Mouse (Mus musculus) CD4-positive, CD25-positive, alpha-beta regulatory T cell, adult 2 months (primary cell): ENCODE measurements around the gene Gstt4.
"Not testable (repeated sequence)": the region's sequence is repeated elsewhere in the genome, so short reads cannot be mapped to it uniquely, and the experiment has no call there.

ENCODE experiments used
- DNase-seq: peaks from one replicate; pipeline ENCODE4 v3.0.0-alpha.2; 2012; ENCODE audit warnings: low read depth, low spot score

The Gstt4 gene

DNA sequence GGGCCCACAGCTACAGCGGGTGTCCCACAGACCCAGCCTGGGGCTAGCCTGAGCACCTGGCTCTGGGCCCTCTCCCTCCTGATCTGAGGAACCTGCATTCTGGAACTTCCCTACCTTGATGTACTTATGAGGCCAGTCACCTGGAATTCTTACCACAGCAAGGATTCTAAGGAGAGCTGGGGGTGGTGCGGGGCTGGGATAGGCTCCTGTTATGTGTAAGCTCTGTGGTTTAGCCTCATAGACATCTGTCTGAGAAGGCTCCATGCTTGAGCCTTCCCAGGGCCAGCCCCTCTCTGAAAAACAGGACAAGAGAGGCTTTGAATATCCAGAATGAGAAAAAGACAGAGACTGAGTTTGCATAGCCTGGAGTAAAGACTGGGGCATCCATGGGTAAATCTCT is at the start of gene Gstt4:
Gene Gstt4, minus strand, starts transcription at position 101 of the 400 bp plus-strand sequence.
- DNase-seq: no peak

DNA sequence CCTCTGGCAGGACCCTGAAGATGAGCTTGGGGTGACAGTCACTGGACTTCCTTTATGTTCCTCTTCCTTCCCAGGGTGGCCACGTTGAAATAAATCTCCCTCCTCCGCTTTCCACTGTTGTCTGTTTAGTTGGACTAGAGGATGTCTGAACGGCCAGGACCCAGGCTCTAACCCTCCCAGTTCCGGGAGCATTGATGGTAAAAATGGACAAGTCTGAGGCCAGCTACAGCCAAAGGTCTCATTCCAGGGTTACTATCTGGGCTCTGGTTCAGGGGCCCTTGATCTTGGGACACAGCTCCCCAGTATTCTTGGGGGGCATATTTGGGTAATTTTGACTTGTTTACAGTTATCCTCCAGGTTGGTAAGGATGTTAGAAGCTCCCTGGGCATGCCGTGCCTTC is 39.2 kb upstream of the Gstt4 start:
- DNase-seq: no peak

DNA sequence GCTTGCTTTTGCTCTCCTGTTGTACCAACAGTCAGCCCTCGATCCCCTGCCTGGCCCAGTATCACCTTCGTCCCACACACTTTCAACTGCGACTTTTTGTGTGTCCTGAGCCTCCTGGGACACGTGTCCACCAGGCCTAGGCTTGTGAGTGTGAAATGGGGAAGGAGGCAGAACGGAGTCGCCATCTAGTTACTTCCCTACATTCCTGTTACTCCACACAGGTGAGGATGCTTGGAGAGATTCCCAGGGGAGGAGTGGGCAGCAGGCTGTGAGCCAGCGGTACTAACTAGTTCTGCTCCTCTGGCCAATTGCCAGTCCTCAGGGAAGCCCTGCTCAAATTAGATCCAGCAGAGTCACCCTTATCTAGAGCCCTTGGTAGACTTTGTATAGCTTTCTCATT is 38.4 kb upstream of the Gstt4 start:
- DNase-seq: no peak

DNA sequence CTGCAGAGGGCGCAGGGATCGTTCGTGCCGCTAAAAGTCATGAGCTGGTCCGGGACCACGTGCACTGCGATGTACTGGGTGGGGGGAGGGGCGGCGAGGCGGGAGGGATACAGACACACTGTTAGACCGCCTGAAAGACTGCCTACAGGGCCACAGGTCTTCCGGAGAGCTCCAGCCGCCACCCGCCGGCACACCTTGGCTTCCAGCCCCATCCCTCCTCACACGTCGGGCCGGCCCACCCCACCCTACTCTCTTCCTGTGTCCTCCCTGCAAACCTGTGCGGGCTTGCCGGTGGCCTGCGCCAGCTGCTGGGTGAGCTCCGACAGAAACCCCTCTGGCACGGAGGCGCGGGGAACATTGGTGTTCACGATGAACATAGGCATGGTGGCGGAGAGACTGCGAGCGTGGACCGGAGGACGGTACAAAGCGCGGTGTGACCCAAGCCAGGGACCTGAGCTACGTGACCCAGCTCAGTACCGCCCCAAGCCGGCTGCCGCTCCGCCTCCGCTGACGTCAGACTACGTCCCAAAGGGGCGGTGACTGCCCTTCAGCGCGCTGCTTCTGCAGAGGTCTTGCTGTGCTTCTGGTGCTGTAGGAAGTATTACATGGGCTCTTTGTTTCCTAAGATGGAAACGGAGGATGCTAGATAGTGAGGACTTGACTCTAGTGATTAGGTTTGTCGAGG is 37.6 kb upstream of the Gstt4 start, which contains the start of gene Mif:
Gene Mif, minus strand, starts transcription at position 455 of the 685 bp plus-strand sequence.
- DNase-seq: peak; percentile 96

DNA sequence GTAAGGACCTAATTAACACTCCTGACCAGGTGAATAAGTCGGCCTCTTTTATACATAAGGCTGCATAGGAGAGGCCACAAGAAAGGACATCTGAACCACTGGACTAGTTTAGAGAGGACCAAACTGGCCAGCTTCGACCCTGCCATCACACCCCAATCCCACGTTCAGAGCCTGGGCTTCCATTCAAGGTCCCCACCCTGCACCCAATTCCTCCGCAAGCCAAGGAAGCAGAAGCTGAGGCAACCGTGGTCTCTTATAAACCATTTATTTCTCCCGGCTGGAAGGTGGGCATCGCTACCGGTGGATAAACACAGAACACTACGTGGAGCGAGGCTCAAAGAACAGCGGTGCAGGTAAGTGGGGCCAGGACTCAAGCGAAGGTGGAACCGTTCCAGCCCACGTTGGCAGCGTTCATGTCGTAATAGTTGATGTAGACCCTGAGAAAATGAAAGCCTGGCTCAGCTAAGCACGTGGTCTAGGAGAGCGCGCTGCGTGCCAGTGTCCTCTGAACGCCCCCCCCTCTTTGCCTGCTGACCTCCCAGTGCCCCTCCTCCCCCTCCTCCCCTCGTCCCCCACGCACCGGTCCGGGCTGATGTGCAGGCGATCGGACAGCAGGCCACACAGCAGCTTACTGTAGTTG is 36.9 kb upstream of the Gstt4 start:
- DNase-seq: peak; percentile 57

DNA sequence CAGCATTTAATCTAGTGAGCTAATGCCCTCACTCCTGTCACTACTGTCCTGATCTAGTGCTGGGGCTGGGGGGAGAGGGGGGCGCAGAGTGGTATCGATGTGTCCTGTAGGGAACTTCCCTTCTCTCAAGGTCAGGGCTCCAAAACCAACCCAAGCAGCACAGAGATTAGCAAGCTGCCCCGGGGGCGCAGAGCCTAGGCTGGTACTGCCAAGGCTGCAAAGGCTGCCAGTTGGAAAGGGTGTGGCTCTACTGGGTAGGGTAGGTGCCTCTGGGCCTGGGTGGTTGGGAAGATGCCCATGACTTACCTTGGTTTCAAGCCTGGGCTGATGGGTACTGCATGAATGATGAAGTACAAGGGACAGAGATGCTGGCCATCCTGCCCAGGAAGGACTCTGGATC is 35.3 kb upstream of the Gstt4 start:
- no peak for DNase-seq

DNA sequence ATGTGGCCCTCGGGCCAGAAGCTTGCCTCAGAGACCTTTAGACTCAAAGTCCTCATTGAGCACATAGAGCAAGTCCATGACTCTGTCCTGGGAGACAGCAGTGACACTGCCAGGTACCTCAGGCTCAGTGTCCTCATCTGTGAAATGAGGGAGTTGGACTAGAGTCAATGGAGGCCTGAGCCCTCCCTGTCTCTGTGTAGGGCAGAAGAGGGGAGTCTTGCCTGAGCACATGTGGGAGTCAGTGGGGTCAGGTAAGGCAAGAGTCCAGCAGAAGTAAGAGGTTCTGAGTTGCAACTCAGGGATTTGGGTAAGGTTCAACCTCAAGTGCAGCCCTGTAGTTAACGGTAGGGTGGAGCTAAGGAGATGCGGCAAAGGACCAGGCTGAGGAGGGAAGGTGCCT is 34.6 kb upstream of the Gstt4 start:
- no peak for DNase-seq

DNA sequence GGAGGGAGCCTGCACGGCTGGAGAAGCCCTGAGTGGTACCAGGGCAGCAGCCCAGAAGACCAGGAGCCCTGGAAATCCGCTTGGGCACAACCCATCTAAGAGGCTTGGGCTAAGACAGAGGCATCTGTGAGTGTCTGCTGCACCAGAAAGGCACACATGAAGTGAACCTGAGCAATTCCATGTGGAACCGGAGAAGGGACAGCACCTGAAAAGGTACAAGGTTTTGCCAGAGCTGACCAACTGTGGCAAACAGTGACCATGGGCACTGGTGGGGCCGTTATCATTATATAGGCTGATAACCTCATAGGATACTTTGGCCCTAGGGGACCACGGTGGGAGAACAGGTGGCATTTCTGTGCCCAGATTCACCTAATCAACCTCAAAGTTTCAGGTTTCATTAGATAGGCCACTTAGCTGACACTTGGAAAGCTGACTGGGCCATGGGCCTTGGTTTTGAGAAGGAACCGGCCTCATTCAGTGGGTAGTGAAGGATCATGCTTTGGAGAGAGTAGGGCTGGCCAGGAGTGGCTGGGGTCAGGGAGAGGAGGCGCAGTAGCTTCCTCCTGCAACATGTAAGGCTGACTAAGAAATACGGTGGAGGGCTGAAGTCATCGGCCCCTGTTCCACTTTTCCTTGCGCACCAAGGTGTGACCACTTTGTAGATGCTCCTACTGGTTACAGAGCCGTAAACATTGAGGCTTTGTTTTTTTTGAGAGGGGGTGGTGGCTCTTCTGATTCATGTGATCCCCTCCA is 34.0 kb upstream of the Gstt4 start:
- no peak for DNase-seq

DNA sequence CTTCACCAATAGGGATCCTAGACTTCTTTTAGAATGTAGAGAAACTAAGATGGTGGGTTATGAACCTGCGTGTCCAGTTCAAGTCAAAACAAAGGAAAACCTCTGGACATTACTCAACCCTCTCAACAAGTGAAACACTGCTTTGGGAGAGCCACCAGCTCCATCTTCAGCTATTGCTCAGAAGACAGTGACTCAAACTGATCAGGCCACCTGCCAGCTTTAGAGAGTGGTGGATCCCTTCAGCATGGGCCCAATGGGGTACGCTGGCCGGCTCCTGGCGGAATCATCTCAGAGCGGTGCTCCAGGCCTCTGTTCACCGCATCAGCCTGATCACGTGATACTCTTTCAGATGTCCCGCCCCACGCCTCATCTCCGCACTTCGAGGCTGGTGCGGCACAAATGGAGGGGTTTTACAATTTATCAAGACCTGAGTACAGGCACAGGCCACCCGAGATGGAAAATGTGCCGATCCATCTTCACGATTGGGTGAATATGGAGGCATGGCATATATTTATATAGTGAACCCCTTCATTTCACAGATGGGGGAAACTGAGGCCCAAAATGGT is 33.2 kb upstream of the Gstt4 start:
- no peak for DNase-seq

DNA sequence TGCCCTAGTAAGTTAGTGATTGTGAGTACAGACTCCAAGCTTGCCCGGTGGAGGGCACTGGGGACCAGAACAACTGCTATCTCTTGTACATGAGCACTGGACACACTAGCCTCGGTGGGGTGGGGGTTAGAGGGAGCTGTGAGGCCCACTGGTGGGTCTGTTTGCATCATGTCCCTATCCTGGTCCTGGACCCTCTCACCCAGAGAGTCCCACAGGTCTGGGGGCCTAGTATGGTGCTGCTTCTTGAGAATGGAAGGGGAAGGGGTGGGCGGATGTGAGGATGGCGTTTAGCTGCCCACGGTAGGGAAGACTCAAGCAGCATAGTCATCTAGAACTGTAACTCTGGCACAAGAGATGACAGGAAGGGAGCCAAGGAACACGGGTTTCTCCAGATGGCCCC is 32.4 kb upstream of the Gstt4 start:
- DNase-seq: no peak

DNA sequence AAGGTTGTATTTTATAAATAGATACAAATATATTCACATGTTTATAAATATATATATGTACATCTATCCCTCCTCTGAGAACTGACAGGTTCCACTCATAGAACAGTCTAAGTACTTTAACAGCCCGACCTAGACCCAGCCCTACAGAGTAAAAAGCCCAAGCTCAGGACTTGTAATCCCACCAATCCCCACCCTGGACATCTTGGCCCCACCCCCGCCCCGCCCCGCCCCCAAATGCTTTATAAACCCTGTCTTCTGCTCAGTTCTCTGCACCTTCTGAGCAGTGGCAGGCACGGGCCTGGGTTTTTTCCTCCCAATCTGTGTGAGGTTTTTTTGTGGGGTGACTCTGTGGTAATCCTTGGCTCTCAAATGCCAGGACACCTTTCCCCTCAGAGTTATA is 31.8 kb upstream of the Gstt4 start:
- DNase-seq: no peak

DNA sequence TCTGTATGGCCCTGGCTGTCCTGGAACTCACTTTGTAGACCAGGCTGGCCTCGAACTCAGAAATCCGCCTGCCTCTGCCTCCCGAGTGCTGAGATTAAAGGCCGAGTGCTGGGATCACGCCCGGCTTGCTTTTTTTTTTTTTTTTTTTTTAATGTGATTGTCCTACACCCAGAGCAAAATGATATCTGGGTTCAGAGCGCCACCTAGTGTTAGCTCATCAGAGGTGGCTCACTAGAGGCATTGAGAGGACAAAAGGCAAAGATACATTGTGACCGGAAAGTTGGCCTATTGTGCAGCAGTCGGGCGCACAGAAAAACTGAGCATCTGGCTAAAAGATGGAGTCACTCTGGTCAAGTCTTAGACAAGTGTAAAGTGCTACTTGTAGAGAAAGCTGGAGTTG is 31.1 kb upstream of the Gstt4 start:
- DNase-seq: peak; percentile 91

DNA sequence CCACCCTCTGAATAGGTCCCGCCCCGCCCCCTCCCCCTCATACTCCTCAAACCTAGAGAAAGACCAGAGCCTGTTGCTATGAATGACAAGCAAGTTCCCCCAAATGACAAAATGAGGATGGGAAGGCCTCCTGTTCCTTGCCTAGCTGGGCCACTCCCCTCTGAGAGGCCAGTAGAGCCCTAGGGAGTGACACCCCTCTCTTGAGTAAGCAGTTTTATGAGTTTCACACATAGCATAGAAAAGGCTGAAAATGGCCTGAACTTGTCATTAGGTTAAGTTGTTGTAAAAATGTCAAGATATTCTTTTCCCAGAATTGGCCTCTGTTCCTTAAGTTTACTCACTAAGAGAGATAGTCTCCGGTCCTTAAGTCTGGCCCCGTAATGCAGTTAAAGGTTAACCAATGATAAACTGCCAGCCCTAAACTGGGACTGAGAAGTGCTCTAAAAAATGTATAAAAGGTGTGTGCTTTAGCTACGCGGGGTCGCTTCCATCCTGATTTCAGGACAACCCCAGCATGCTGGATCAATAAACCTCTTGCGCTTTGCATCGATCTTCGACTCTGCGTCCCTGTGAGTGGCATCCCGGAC is 30.3 kb upstream of the Gstt4 start:
- DNase-seq: no peak

DNA sequence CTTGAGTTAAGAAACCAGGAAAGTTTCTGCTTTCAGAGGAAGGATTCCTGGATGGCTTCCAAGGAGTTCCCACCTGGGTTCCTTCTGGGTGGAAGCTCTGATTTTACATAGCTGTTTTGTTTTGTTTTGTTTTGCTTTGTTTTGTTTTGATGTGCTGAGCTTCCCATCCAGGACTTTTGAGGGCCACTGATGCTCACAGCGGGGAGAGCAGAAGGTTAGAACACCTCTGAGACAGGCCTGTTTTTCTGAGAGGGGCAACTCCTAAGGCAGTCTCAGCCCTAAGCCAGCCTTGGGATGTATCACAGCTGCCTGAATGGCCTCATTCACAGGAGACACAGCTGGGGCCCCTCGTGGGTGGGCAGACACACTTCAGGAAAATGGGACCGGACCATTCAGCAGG is 29.3 kb upstream of the Gstt4 start:
- DNase-seq: no peak

DNA sequence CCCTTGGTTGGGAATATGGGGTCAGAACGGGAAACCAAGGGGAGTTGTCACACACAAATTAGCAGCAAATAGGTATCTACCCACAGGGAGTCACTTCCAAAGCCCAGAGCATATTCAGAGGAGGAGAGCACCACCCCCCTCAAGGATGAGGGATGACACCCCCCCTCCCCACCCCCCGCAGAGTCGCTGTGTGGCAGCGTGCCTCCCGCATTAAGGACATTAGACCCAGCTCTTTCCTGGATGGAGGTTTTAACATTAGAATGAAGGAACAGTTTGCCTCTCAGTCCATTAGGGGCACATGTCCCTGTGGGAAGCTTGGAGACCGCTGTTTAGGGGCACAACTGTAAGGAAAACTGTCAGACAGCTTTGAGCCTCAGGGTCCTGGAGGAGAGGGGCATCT is 28.7 kb upstream of the Gstt4 start:
- DNase-seq: no peak

DNA sequence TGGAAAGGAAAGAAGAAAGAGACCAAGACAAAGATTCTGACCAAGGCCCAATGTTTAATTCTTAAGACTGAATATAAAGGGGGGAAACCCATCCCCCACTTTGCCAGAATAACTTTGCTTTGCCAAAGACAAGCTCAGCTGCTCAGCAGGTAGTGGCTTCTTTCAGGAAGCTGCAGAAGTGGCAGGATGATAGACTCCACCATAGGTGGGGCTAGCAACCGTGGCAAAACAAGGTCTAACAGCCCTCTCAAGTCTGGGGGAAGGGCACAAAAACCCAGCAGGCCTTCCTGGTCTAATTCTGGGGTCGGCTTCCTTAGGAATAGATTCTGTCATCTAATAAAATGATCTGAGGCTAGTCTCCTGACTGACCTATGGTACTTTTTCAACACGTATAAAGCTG is 26.0 kb upstream of the Gstt4 start:
- DNase-seq: peak; percentile 31

DNA sequence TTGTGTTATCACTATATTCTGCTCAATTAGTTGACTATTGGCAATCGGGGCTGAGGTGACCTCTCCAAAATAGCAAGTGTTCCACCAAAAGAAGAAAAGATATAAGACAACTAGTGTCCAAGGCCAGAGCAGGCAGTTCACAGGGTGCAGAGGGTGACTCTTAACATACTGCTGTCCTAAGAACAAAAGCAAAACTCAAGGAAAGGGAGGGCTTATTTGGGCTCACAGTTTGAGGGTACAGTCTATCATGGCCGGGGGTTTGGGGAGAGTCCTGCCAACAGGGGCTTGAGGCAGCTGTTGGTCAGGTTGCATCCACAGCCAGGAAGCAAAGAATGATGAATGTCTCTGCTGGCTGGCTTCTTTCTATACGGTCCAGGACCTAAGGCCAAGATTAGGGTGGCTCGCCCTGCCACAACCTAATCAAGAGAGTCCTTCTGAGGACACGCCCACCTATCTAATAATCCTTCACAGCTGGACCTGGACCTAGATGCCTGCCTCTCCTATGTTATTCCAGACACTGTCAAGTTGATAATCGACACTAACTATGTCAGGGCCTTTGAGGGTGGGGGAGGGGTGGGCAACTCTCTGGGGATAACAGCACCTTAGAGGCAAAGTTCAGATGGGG is 23.1 kb upstream of the Gstt4 start:
- no peak for DNase-seq

DNA sequence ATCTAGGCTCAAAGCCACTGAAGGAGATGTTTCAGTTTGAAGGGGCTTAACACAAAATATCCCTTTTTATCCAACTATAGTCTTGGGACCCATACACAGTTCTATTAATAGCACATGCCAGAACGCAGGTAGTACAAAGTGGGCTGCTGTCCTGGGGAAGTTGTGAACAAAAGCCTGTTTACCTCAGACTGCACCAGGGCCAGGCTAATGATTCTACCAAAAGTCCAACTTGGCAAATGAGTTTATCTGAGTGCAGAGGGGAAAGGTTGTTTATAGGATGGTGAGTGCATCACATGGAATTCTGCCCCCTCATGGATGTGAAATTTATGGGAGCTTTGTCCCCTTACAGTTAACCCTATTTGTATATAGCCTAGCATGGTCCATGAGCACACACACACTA is 22.5 kb upstream of the Gstt4 start:
- no peak for DNase-seq

DNA sequence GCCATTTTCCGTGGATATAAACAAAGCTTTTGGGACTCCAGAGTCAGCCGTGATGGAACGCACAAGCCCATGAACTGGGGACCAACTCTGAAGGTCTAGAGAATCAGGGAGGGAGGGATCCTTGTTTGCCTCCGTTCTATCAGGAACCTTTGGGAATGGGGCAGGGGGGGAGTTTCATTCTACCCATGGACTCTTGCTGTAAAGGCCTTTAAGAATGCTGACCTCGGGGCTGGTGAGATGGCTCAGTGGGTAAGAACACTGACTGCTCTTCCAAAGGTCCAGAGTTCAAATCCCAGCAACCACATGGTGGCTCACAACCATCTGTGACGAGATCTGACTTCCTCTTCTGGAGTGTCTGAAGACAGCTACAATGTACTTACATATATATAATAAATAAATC is 21.6 kb upstream of the Gstt4 start:
- DNase-seq: not testable (repeated sequence)

DNA sequence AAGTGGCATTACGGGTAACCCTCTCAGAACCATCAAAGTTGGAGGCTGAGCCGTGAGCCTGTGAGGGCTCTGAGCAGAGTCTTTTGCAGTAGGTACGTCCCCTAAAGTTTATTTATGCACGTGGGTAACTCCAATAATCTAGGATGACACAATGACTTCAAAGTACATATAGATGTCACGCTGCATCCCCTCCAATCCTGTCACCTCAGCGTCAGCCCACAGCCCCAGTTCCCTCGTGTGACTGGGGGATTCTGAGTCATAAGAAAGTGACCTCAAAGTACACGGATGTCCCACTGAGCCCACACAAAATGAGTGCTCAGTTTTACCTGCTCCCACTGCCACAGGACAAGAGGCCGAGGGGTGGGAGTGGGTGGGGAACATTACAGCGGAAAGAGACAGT is 16.7 kb upstream of the Gstt4 start:
- DNase-seq: peak; percentile 71

DNA sequence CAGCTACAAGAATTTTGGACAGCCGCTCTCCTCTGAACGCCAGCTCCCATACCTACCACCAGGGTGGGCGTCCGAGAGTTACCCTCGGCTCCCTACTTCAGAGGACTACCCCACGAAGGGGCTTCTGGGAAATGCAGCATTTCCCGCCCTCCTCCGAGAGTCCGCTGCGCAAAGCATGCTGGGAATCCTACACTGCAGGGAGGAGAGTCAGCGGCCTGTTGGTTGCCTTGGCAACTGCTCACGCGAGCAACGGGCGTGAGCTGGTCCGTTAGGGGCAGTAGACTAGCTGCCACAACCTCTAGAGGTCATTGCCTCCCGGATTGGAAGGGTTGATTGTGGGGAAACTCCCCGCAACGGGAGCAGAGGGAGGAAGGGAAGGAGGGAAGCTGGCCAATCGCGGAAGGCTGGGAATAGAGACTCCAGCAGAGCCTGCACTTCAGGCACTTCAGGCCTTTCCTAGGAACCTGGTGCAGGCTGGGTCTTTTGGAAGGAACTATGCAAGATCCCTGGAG is 15.0 kb upstream of the Gstt4 start, which contains the start of gene Gstt2:
Gene Gstt2, minus strand, starts transcription at position 177 of the 512 bp plus-strand sequence.
- peak; percentile 81 for DNase-seq
